Mouse (Mus musculus): ENCODE measurements around the gene Calm2. TPM values are rescaled to one million over a fixed set of nuclear protein-coding genes. Genes with fewer than 3 reads are reported as not detected.

The Calm2 gene
- total RNA-seq, 1 experiment from 2014 or later, result 1,176 TPM

DNA sequence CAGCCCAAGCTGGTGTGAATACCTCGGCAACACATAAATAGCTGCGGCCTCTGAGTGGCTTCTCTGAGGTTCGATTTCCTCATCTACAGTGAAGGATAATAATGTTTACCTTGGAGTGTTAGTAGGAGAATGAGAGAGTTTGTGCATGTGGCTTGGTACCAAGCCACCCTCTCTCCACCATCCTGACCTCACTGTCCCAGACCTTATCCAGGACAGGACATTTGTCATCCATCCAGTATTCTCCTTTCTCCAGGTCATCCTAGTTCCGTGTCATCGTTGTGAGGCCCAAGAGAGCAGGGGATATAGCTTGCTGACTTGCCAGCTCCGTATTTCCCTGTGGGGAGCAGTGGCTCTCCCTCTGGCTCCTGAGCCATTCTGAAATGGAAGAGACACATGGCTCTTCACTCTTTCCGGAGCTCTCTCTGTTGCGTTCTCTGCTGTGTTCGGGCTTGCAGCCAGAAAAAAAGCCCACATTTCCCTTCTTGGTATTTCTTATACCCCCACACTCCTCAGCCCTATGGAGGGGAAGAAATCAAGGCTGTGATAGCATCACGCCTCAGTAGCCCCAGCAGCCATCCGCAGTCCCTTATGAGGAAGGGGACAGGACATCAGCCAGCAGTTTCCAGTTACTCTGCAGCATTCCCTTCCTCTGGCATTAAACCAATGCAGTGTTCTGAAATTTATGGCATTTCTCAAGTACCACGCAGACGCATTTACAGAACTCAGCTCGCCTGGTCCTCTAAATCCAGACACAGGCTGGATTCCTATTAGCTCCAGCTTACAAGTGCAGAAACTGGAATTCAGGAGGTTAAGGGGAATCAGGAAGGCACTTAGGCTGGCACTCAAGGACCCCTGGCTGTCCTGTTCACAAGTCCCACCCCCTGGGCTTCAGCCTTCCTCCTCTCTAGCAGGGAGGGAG is 13.3 kb upstream of the Calm2 start:
- ATAC-seq (replicated peaks; ENCODE audit: low read depth, poor library complexity, severe bottlenecking), result peak; percentile 33

- peak; percentile 65 for ATAC-seq (replicated peaks; ENCODE audit: low read depth, poor library complexity, severe bottlenecking)
These were observed 12.4 kb upstream of the Calm2 start for GRCm38 (mm10) chr17:87458911-87459749.

DNA sequence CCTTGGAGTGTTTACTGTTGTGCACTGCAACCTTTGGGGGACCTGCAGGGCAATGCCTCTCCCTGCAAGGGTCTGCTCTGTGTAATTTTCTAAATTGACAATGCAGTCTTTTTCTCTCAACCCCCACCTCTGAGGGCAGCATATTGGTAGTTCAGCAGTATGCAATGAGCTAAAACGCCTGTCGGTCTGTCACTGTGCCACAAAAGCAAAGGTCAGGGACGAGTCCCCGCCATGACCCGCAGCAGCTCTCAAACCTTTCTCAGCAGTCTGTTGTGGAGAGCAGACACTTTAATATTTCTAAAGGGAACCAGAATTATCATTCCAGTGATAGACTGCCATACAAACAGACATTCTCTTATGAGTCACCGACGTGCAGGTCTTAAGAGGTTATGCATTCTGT is 11.2 kb upstream of the Calm2 start:
- ATAC-seq (replicated peaks; ENCODE audit: low read depth, poor library complexity, severe bottlenecking), result no peak

GRCm38 (mm10) chr17:87454121-87454520 is 7.4 kb upstream of the Calm2 start:
- no peak for ATAC-seq (replicated peaks; ENCODE audit: low read depth, poor library complexity, severe bottlenecking)

- no peak for ATAC-seq (replicated peaks; ENCODE audit: low read depth, poor library complexity, severe bottlenecking)
These were observed 6.6 kb upstream of the Calm2 start for GRCm38 (mm10) chr17:87453336-87453735.

- 0 out of 2 replicates have a peak, but pooled peaks have one; percentile 1 for ATAC-seq (replicated peaks; ENCODE audit: low read depth, poor library complexity, severe bottlenecking)
These were observed 2.1 kb upstream of the Calm2 start for GRCm38 (mm10) chr17:87448881-87449280.

DNA sequence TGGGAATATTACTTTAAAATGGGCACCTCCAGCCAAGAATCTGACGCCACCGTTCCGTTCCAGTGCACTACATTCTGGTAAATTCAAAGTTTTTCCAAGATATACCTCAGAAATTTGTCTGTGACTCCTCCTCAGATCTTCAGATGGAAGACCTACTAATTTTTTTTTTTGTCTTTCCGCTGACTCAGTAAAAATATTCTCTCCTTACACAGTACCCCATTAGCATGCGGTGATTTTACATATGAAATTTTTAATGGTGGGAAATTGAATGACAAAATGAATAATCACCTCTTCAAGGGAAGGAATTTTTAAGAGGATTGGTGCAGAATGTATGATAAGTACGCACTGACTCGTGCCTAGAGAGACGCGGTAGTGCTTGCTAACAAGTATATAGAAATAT is 1.6 kb upstream of the Calm2 start:
- ATAC-seq (replicated peaks; ENCODE audit: low read depth, poor library complexity, severe bottlenecking), result no peak

- ATAC-seq (replicated peaks; ENCODE audit: low read depth, poor library complexity, severe bottlenecking), result no peak
These were observed 971 bp upstream of the Calm2 start for GRCm38 (mm10) chr17:87447612-87448200.

GRCm38 (mm10) chr17:87445917-87446766 is 593 bp downstream of the Calm2 start:
- no peak; the same call in 1 of the 2 replicates for ATAC-seq (replicated peaks; ENCODE audit: low read depth, poor library complexity, severe bottlenecking)

- ATAC-seq (replicated peaks; ENCODE audit: low read depth, poor library complexity, severe bottlenecking), result no peak
These were observed 1.3 kb downstream of the Calm2 start for GRCm38 (mm10) chr17:87445337-87445916.

DNA sequence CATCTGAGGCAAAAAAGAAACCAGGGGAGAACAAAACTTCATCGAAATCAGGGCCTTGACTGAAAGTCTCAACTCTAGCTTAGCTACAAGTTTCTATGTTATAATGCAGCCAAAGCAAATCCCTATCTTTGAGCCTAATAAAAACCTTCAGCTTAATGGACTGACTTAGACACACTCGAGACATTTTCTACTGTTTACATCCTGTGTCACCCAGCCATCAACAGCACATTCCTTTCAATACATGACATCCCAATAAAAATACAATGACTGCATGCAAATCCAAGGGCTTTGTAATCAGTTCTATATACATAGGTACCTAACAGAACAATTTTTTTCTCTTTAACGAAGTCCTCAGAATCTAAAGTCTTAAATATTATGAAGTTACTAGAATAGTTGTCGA is 2.0 kb downstream of the Calm2 start:
- ATAC-seq (replicated peaks; ENCODE audit: low read depth, poor library complexity, severe bottlenecking), result no peak

GRCm38 (mm10) chr17:87441537-87441936 is 5.2 kb downstream of the Calm2 start:
- no peak for ATAC-seq (replicated peaks; ENCODE audit: low read depth, poor library complexity, severe bottlenecking)

- ATAC-seq (replicated peaks; ENCODE audit: low read depth, poor library complexity, severe bottlenecking), result no peak
These were observed 7.3 kb downstream of the Calm2 start for GRCm38 (mm10) chr17:87439441-87439840.

GRCm38 (mm10) chr17:87433929-87434328 is 12.8 kb downstream of the Calm2 start:
- ATAC-seq (replicated peaks; ENCODE audit: low read depth, poor library complexity, severe bottlenecking), result no peak

DNA sequence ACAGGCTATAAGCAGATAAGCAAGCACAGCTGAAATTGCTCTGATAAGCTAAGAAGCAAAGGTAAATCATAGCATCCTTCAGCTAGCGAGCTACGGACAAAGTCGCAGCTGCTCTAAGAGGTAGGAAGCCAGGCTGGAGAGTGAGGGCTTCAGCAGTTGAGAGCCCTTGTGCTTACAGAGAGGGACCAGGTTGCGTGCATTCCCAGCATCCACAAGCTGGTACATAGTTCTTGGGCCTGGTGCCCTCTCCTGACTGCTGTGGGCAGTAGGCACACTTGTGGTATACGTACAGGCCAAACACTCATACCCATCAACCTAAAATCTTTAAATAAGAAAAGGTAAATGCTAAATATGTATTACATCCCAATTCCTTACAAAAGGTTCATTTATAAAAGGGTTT is 14.0 kb downstream of the Calm2 start:
- no peak for ATAC-seq (replicated peaks; ENCODE audit: low read depth, poor library complexity, severe bottlenecking)

DNA sequence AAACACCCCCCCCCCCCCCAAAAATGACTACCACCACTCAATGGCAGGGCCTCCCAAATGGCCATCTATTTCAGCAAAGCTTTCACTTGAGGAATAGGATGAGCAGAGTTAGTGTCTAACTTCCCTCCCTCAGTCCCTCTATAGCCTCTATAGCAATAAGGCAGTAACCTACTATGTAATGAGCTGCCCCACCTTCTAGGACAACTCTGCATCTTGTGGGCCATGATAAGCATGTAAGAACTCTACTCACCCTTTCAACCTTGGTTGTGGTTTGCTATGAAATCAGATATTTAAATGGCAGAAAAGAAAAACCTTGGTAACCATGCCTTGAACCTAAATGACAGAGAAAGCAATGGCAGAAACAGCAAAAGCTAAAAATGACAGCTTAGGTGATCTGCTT is 14.4 kb downstream of the Calm2 start:
- ATAC-seq (replicated peaks; ENCODE audit: low read depth, poor library complexity, severe bottlenecking), result peak; percentile 36; the same call in 1 of the 2 replicates

DNA sequence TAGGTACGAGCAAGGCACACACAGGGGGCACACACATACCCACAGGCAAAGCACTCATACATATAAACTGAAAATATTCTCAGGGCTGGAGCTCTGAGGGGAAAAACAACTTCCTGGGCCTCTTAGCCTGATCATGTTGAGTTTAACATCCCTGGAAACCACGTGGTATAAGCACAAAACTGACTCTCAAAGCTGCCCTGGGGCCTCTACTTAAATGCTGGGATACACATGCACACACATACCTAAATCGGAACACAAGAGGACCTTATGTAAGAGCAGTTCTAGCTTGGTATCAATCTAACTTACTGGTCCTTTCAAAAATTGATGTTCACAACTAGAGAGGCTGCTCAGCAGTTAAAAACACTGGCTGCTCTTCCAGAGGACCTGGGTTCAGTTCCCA is 17.3 kb downstream of the Calm2 start:
- ATAC-seq (replicated peaks; ENCODE audit: low read depth, poor library complexity, severe bottlenecking), result no peak

GRCm38 (mm10) chr17:87427511-87427910 is 19.2 kb downstream of the Calm2 start, which contains the start of gene Stpg4:
Stpg4 (minus strand) TSS chr17:87427741.
- no peak for ATAC-seq (replicated peaks; ENCODE audit: low read depth, poor library complexity, severe bottlenecking)

DNA sequence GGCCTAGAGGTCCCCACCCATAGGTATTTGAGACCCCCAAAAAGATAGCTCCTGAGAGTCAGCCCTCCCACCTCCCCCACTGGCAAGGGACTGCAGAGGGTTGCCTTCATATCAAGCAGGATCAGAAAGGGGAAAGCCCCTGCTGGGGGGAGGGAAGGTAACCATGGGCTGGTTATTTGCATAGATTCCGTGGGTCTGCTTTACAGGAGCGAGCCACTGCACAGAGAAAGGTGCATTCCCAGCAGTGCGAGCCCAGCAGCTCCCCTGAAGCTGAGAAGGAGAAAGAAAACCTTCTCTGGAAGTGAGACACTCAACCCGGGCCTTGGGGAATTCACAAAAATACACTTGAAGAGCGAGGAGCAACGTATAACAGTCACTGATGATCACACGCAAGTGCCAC is 28.7 kb downstream of the Calm2 start:
- no peak for ATAC-seq (replicated peaks; ENCODE audit: low read depth, poor library complexity, severe bottlenecking)

Measured in common myeloid progenitor, adult 5-6 weeks (primary cell).